Mouse (Mus musculus): ENCODE data around the gene Clba1.
"Not testable (repeated sequence)": the region's sequence is repeated elsewhere in the genome, so short reads cannot be mapped to it uniquely, and the experiment has no call there.

DNA sequence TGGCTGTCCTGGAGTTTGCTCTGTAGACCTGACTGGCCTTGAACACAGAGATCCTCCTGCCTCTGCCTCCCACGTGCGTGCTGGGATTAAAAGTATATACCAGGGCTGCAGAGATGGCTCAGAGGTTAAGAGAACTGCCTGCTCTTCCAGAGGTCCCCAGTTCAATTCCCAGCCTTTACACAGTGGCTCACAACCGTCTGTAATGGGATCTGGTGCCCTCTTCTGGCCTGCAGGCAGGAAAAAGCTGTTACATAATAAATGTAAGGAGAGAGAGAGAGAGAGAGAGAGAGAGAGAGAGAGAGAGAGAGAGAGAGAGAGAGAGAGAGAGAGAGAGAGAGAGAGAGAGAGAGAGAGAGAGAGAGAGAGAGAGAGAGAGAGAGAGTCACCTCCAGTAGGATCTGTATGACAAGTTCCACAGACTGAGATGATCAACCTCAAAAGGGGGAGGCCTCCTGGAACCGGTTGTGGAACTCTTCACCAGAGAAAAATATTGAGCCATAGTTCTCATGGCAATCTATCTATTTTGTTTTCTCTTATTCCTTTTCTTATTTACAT lies 32.7 kb downstream of the Clba1 start:
- not testable (repeated sequence) for TF ChIP-seq CHD2 (IDR thresholded peaks at IDR 0.05; ENCODE audit: low read depth, low read length); MAFK (IDR thresholded peaks at IDR 0.05; ENCODE audit: insufficient read depth, low read depth, low read length); ZC3H11A (IDR thresholded peaks at IDR 0.05; ENCODE audit: borderline replicate concordance, low read depth, low read length); HCFC1 (IDR thresholded peaks at IDR 0.05; ENCODE audit: borderline replicate concordance, insufficient read depth, low read length); ZNF384 (IDR thresholded peaks at IDR 0.05; ENCODE audit: low read depth, low read length)
